Mouse (Mus musculus): Measurements from ENCODE around the gene Gdf11. TPM values are rescaled to one million over a fixed set of nuclear protein-coding genes. Genes with fewer than 3 reads are reported as not detected.

Gene Gdf11
- total RNA-seq, 2 experiments from 2014 or later, result 1.7 to 2.3 TPM

- peak in 1 of 2 experiments; percentile 53 for DNase-seq
These were observed 27.7 kb upstream of the Gdf11 start for GRCm38 (mm10) chr10:128919203-128919631.

GRCm38 (mm10) chr10:128918246-128918645 is 26.7 kb upstream of the Gdf11 start:
- DNase-seq, result no peak

- no peak for DNase-seq
These were observed 25.9 kb upstream of the Gdf11 start for GRCm38 (mm10) chr10:128917400-128917799.

- DNase-seq, result no peak
These were observed 25.1 kb upstream of the Gdf11 start for GRCm38 (mm10) chr10:128916665-128917064.

- DNase-seq, result no peak
These were observed 24.0 kb upstream of the Gdf11 start for GRCm38 (mm10) chr10:128915550-128915949.

- no peak for DNase-seq
These were observed 22.2 kb upstream of the Gdf11 start for GRCm38 (mm10) chr10:128913696-128914095.

GRCm38 (mm10) chr10:128913219-128913618 is 21.7 kb upstream of the Gdf11 start:
- DNase-seq, result peak; percentile 90

- DNase-seq, result no peak
These were observed 21.3 kb upstream of the Gdf11 start for GRCm38 (mm10) chr10:128912791-128913190.

- DNase-seq, result no peak
These were observed 20.8 kb upstream of the Gdf11 start for GRCm38 (mm10) chr10:128912268-128912667.

GRCm38 (mm10) chr10:128911430-128911829 is 19.9 kb upstream of the Gdf11 start:
- no peak for DNase-seq

GRCm38 (mm10) chr10:128910066-128910841 is 18.7 kb upstream of the Gdf11 start:
- DNase-seq, result peak; percentile 58 to 74

- peak; percentile 93 to 95 for DNase-seq
These were observed 18.1 kb upstream of the Gdf11 start for GRCm38 (mm10) chr10:128909567-128910028.

- DNase-seq, result no peak
These were observed 17.4 kb upstream of the Gdf11 start for GRCm38 (mm10) chr10:128908778-128909448.

GRCm38 (mm10) chr10:128904812-128905211 is 13.3 kb upstream of the Gdf11 start:
- DNase-seq, result no peak

- no peak for DNase-seq
These were observed 11.0 kb upstream of the Gdf11 start for GRCm38 (mm10) chr10:128902409-128902988.

GRCm38 (mm10) chr10:128901409-128901808 is 9.9 kb upstream of the Gdf11 start:
- DNase-seq, result no peak

- DNase-seq, result no peak
These were observed 9.2 kb upstream of the Gdf11 start, which contains the start of gene Cd63 for GRCm38 (mm10) chr10:128900698-128901097. Gene Cd63 (plus strand): TSS chr10:128900989.

GRCm38 (mm10) chr10:128899759-128900490 is 8.4 kb upstream of the Gdf11 start:
- no peak for DNase-seq

GRCm38 (mm10) chr10:128897501-128897900 is 6.0 kb upstream of the Gdf11 start:
- no peak for DNase-seq

GRCm38 (mm10) chr10:128896807-128897206 is 5.3 kb upstream of the Gdf11 start:
- no peak for DNase-seq

- peak in 1 of 2 experiments; percentile 33 for DNase-seq
These were observed 4.6 kb upstream of the Gdf11 start for GRCm38 (mm10) chr10:128895952-128896693.
